Mouse (Mus musculus): ENCODE data around the gene Mslnl. TPM values are rescaled to one million over a fixed set of nuclear protein-coding genes. Genes with fewer than 3 reads are reported as not detected.

Mslnl gene
- polyA plus RNA-seq, 1 experiment from 2014 or later, result not detected

DNA sequence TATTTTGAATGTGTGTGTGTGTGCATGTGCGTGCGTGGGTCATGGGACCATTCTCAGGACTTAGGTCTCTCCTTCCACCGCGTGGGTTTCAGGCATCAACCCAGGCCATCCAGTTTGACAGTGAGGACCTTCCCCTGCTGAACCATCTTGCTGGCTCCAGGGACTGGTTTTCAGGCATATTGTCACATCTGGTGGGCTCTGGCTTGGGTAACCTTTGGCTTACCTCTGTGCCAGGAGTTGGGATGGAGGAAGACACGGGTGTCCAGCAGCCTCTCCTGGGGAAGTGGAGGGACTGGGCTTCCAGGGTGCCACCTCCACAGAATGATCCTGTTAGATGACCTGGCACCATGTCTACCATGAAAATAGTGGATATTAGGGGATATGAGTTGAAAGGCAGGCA, 42.1 kb downstream of the Mslnl start:
- Histone ChIP-seq H3K4me1 (peaks cover 19% of the 10 kb centered on the region), H3K36me3 (peaks cover 67% of the 10 kb centered on the region), H3K4me3 (no peak overlapping the region), H3K27ac (no peak overlapping the region), H3K27me3 (ENCODE audit: insufficient read depth, poor library complexity, severe bottlenecking) (no peaks in the 10 kb centered on the region), H3K9me3 (no peaks in the 10 kb centered on the region)
- 92% methylated on average over 5 of the region's 5 CpGs for WGBS
- DNase-seq (ENCODE audit: low spot score), result no peak

DNA sequence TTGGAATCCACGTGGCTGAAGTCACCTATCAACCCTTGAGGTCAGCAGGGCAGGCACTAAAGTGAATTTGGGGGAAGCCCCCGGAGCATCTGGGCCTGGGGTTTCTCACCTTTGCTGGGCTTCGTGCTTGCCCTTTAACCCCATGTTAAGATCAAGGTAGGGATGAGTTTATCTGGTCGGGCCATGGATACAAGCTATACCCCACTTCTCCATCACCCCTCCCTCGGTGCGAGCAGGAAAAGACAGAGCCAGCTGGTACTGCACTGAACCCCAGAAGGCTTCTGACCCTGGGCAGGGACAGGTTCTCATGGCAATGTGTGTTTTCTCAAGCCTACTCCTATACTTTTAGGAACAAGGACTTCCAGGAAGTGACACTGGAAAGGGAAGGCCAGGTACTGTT, 45.5 kb downstream of the Mslnl start:
- H3K4me3 ChIP-seq, result no peak overlapping the region
- no peaks in the 10 kb centered on the region for H3K27me3 ChIP-seq (ENCODE audit: insufficient read depth, poor library complexity, severe bottlenecking)
- H3K27ac ChIP-seq, result no peak overlapping the region
- peaks cover 73% of the 10 kb centered on the region for H3K36me3 ChIP-seq
- WGBS, result 81% methylated on average over 6 of the region's 6 CpGs
- H3K9me3 ChIP-seq, result no peaks in the 10 kb centered on the region
- DNase-seq (ENCODE audit: low spot score), result no peak
- peaks cover 22% of the 10 kb centered on the region for H3K4me1 ChIP-seq

DNA sequence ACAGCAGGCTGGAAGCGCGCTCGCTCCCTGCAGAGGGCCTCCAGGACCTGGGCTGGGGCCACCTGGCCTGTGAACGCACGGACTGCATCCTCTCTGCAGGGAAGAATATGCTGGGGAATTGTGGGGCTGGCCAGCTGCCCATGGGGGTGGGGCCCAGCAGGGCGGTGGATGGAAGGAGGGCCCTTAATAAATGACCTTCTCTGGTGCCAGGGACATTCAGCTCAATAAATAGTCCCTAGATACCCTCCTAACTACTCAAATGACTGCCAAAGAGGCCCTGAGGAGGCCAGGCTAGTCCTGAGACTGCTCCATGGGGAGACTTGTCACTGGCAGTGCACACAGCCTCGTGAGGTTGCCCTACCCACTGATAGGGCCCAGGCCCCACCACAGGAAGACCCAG, 47.2 kb downstream of the Mslnl start:
- H3K27me3 ChIP-seq (ENCODE audit: insufficient read depth, poor library complexity, severe bottlenecking), result no peaks in the 10 kb centered on the region
- H3K9me3 ChIP-seq, result no peaks in the 10 kb centered on the region
- peaks cover 72% of the 10 kb centered on the region for H3K36me3 ChIP-seq
- no peak overlapping the region for H3K4me3 ChIP-seq
- DNase-seq (ENCODE audit: low spot score), result no peak
- WGBS, result 80% methylated on average over 7 of the region's 7 CpGs
- no peak overlapping the region for H3K27ac ChIP-seq
- peaks cover 26% of the 10 kb centered on the region for H3K4me1 ChIP-seq

- WGBS, result 87% methylated on average over 15 of the region's 15 CpGs
- Histone ChIP-seq H3K27ac (peak overlapping the region; percentile 91; the same call in 1 of the 2 replicates), H3K9me3 (no peaks in the 10 kb centered on the region), H3K4me3 (peak overlapping the region; percentile 70), H3K27me3 (ENCODE audit: insufficient read depth, poor library complexity, severe bottlenecking) (no peaks in the 10 kb centered on the region), H3K36me3 (peaks cover 70% of the 10 kb centered on the region), H3K4me1 (peaks cover 26% of the 10 kb centered on the region)
- no peak for DNase-seq (ENCODE audit: low spot score)
Measured at GRCm38 (mm10) chr17:25783861-25784574, 48.2 kb downstream of the Mslnl start.

DNA sequence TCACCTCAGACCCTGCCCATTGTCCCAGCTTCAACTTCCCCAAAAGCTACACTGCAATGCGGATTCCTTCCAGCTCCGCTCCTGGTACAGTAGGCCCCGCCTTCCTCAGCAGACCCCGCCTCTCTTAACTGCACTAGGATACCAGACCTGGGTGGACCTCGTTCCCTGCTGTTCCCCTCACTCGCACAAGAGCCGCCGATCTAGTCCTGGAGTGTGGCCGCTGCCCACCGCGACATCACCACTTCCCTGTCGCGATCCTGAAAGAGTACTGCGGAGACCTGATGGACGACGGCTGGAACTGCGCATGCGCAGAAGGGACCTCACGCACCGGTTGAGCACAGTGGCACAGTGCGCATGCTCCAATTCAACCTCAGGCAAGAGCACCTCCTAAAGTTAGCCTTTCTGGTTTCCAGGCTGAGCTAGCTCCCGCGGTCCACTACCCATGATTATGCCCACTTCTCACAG, 49.5 kb downstream of the Mslnl start, which contains the start of gene Haghl:
Gene Haghl, minus strand, starts transcription at position 393 of the 465 bp plus-strand sequence.
- WGBS, result under 1% methylated on average over 23 of the region's 23 CpGs
- H3K27ac ChIP-seq, result peak within 1 kb of the TSS; percentile 91
- no peaks in the 10 kb centered on the region for H3K9me3 ChIP-seq
- peaks cover 26% of the 10 kb centered on the region for H3K4me1 ChIP-seq
- no peaks in the 10 kb centered on the region for H3K27me3 ChIP-seq (ENCODE audit: insufficient read depth, poor library complexity, severe bottlenecking)
- H3K4me3 ChIP-seq, result peak within 1 kb of the TSS; percentile 70
- DNase-seq (ENCODE audit: low spot score), result peak; percentile 98
- H3K36me3 ChIP-seq, result peaks cover 69% of the 10 kb centered on the region

DNA sequence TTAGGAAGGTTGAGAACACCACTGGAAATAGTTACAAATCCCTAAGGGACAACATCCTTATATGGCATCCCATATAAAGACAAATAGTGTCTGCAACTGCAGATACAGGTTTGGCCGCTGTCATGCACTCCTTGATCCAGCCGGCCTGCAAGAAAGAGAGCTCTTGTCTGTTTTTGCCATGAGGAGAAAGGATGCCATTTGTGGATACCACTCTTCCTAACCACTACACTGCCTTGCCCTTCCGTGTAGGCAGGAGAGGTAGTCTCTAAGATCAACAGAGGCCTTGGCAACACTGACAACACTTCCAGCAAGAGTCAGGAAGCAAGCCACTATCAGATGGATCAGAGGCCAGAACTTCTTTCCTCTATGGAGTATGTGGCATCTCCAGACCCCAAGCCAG, 50.4 kb downstream of the Mslnl start, which contains the start of gene Ccdc78:
Gene Ccdc78, plus strand, starts transcription at position 301 of the 400 bp plus-strand sequence.
- Histone ChIP-seq H3K27ac (peak within 1 kb of the TSS; percentile 91), H3K4me1 (peaks cover 33% of the 10 kb centered on the region), H3K9me3 (no peaks in the 10 kb centered on the region), H3K4me3 (peak within 1 kb of the TSS; percentile 70), H3K36me3 (peaks cover 64% of the 10 kb centered on the region), H3K27me3 (ENCODE audit: insufficient read depth, poor library complexity, severe bottlenecking) (no peaks in the 10 kb centered on the region)
- WGBS, result 76% methylated on average over 3 of the region's 3 CpGs
- DNase-seq (ENCODE audit: low spot score), result no peak

- 90% methylated on average over 9 of the region's 9 CpGs for WGBS
- Histone ChIP-seq H3K4me1 (peaks cover 40% of the 10 kb centered on the region), H3K4me3 (no peak overlapping the region), H3K27ac (no peak overlapping the region), H3K27me3 (ENCODE audit: insufficient read depth, poor library complexity, severe bottlenecking) (no peaks in the 10 kb centered on the region), H3K36me3 (peaks cover 57% of the 10 kb centered on the region), H3K9me3 (no peaks in the 10 kb centered on the region)
- DNase-seq (ENCODE audit: low spot score), result no peak
Measured at GRCm38 (mm10) chr17:25786781-25787504, 51.1 kb downstream of the Mslnl start.

GRCm38 (mm10) chr17:25791320-25791842, 55.5 kb downstream of the Mslnl start:
- Histone ChIP-seq H3K9me3 (no peaks in the 10 kb centered on the region), H3K27ac (peak overlapping the region; percentile 94), H3K27me3 (ENCODE audit: insufficient read depth, poor library complexity, severe bottlenecking) (no peaks in the 10 kb centered on the region), H3K4me1 (peaks cover 57% of the 10 kb centered on the region), H3K4me3 (peak overlapping the region; percentile 79), H3K36me3 (peaks cover 49% of the 10 kb centered on the region)
- no peak for DNase-seq (ENCODE audit: low spot score)
- WGBS, result 32% methylated on average over 19 of the region's 19 CpGs

- Histone ChIP-seq H3K36me3 (peaks cover 47% of the 10 kb centered on the region), H3K27me3 (ENCODE audit: insufficient read depth, poor library complexity, severe bottlenecking) (no peaks in the 10 kb centered on the region), H3K4me3 (peak overlapping the region; percentile 79), H3K4me1 (peaks cover 58% of the 10 kb centered on the region), H3K27ac (peak overlapping the region; percentile 94), H3K9me3 (no peaks in the 10 kb centered on the region)
- under 1% methylated on average over 45 of the region's 45 CpGs for WGBS
- peak; percentile 92 for DNase-seq (ENCODE audit: low spot score)
Measured at GRCm38 (mm10) chr17:25791843-25792527, 56.1 kb downstream of the Mslnl start.

DNA sequence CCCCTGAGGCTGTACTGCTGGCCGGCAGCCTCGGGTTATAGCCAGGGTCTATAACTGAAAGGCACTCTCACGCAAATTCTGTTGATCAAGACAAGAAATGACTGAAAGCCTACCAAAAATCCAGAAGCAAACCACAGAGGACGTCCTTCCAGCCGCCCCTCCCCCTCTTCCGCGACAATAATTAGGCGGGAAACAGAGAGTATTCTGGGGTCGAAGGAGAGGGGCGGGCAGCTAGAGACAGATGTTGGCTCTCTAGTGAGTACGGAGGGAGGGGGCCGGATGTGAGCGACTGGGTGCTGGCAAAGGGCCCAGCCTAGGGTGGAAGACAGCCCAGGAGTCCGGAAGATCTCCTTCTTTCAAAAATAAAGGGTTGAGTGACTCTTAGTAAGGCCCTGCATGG, 56.8 kb downstream of the Mslnl start, which contains the start of gene Fam173a:
Gene Fam173a, minus strand, starts transcription at position 287 of the 400 bp plus-strand sequence.
- DNase-seq (ENCODE audit: low spot score), result peak; percentile 88
- H3K4me1 ChIP-seq, result peaks cover 61% of the 10 kb centered on the region
- peak within 1 kb of the TSS; percentile 94 for H3K27ac ChIP-seq
- peak within 1 kb of the TSS; percentile 79 for H3K4me3 ChIP-seq
- no peaks in the 10 kb centered on the region for H3K27me3 ChIP-seq (ENCODE audit: insufficient read depth, poor library complexity, severe bottlenecking)
- peaks cover 41% of the 10 kb centered on the region for H3K36me3 ChIP-seq
- no peaks in the 10 kb centered on the region for H3K9me3 ChIP-seq
- WGBS, result 4% methylated on average over 14 of the region's 14 CpGs

GRCm38 (mm10) chr17:25794197-25794596, 58.4 kb downstream of the Mslnl start:
- 0 out of 2 replicates have a peak overlapping the region, but pooled peaks have one; percentile 22 for H3K27ac ChIP-seq
- peaks cover 27% of the 10 kb centered on the region for H3K36me3 ChIP-seq
- no peak for DNase-seq (ENCODE audit: low spot score)
- no peak overlapping the region for H3K4me3 ChIP-seq
- H3K4me1 ChIP-seq, result peaks cover 60% of the 10 kb centered on the region
- H3K9me3 ChIP-seq, result no peaks in the 10 kb centered on the region
- no peaks in the 10 kb centered on the region for H3K27me3 ChIP-seq (ENCODE audit: insufficient read depth, poor library complexity, severe bottlenecking)
- 82% methylated on average over 13 of the region's 13 CpGs for WGBS

DNA sequence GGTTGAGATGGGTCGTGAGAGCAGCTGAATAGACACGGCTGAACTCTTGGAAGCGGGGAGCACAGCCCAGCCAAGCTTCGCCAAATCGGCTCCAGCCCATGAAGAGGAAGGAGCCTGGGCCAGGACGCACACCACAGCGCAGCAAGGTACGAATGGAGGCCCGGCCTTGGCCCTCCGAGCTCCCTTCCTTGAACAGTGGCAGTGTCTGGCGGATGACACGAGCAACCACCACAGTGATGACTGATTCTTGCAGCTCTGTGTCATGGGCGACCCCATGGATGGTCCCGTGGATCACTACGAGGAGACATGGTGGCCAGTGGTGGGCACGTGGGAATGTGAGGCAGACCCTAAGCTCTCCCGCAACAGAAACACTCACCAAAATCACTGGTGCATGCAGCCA, 59.2 kb downstream of the Mslnl start:
- peak overlapping the region; percentile 80 for H3K4me3 ChIP-seq
- WGBS, result 87% methylated on average over 17 of the region's 17 CpGs
- DNase-seq (ENCODE audit: low spot score), result no peak
- no peaks in the 10 kb centered on the region for H3K9me3 ChIP-seq
- no peaks in the 10 kb centered on the region for H3K27me3 ChIP-seq (ENCODE audit: insufficient read depth, poor library complexity, severe bottlenecking)
- peaks cover 60% of the 10 kb centered on the region for H3K4me1 ChIP-seq
- H3K36me3 ChIP-seq, result peaks cover 19% of the 10 kb centered on the region
- H3K27ac ChIP-seq, result peak overlapping the region; percentile 87

Data from heart, embryonic 10.5 days (tissue).